Mouse (Mus musculus) natural killer cell, adult 2 months (primary cell): ENCODE measurements around the gene Dnaja4.
"Not testable (repeated sequence)": the region's sequence is repeated elsewhere in the genome, so short reads cannot be mapped to it uniquely, and the experiment has no call there.

ENCODE experiments used
- DNase-seq, 2 experiments: peaks; one replicate each; pipeline ENCODE4 v3.0.0; 2022; ENCODE audit warnings: low spot score in 2 of 2

Gene Dnaja4

DNA sequence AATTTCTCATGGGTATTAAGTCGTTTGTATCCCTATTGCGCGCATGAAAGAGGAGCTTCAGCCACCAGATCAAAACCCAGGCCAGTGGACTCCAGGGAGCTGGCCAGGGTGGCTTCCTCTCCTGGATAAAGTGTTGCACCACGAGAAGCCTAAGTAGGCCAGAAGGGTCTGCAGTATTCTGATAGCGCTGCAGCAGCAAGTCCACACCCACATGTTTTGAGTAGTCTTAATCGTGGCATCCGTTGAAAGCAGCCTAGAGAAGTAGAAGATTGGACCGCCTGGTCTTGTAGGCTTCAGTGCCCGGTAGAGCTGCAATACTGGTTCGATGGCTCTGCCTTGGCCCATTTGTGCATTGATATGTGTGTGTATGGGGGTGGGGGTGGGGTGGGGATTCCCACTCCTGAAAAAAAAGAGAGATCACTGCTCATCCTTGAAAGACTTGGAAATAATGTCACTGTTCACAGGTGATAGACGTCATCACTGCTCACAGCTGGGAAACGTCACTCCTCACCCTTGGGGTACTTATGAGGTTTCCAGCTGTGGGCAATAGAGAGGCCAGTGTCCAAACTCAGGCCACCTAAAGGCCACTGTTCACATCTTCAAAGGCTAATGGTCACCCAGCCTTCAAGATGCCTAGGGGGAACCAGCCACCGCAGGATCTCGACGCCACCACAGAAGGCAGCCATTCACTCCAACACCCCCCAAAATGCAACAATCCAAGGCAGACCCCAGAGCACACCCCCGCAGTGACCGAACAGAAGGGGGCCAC, at the start of gene Dnaja4:
TSS of gene Dnaja4 (plus strand) at position 556 of the 769 bp plus-strand sequence.
- DNase-seq: no peak

DNA sequence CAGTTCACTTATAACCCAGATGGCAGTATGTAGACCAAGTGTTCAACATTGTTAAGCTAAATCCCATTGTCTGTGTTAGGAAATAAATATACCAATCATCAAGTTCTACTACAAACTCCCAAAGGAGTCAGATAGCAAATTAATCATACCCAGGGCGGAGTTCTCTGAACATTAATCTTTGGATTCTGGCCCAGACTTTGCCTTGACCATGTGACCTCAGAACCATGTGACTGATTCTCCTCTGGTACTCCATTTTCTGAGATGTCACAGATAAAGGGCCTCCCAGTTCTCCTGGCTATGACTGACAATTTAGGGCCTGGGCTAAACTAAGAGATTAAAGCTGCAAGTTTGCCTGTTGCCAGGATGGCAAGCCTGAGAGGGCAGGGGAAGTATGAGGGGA, 49.3 kb upstream of the Dnaja4 start:
- DNase-seq: no peak

DNA sequence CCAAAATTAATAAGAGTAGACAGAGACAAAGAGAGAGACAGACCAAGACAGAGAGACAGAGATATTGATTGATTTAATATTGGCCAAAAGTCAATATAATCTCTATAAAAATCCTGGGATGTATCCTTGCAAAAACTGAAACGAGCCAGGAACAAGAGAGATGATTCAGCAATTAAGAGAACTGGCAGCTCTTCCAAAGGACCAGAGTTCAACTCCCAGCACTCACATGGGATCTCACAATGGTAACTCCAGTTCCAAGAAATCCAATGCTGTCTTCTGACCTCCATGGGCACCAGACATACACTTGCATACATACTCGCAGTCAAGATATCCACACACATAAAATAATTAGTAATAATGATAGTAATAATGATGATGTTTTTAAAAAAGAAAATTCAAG, 45.9 kb upstream of the Dnaja4 start:
- DNase-seq: no peak

DNA sequence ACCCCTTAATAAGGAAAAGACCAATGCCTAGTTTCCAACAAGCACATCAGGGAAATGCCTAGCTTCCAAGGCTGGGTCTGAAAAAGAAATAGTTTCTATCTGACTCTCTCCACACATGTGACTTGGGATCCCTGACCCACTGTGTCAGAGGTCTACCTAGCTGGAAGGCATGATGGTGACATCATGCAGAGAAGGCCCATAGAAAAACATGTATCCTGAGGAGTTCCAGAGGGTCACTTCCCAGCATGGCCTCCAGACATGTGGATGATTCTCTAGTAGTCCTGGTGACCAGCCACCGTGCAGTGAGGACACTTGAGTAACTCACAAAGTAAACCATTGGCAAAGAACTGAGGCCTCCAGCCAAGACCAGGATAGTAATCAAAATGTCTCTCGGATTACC, 42.8 kb upstream of the Dnaja4 start:
- DNase-seq: no peak

DNA sequence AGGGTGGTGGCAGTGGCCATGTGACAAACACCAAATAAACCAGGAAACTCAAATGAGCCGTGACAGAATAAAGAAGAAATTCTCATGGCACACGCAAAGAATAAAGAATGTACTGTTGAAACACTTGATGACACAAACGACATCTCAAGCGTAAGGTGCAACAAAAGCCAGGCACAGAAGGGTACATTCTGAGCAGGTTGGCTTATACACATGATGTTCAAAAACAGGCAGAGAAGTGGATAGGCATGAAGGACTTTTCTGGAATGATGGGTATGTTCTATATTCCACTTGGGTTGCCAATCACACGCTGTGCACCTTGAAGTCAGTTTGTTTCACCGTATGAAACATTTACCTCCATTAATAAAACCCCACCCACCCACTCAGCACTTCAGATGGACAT, 42.3 kb upstream of the Dnaja4 start:
- DNase-seq: no peak

DNA sequence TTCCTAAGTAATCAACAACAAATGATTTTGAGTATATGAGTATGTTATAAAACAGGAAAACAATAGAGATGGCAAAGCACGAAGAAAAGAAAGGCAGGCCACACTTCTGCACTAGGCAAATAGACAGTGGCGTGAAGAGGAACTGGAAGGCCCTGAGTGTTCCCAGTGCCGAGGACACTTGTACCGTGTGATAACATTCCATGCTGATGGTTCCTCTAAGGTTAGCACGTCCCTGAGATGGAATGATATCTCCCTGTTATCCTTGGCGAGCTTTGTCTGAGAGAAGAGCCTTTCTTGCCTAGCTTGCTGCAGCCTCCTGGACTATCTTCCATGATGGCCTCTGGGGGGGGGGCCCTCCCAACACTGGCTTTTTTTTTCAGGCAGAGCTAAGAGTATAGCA, 39.9 kb upstream of the Dnaja4 start:
- DNase-seq: no peak

DNA sequence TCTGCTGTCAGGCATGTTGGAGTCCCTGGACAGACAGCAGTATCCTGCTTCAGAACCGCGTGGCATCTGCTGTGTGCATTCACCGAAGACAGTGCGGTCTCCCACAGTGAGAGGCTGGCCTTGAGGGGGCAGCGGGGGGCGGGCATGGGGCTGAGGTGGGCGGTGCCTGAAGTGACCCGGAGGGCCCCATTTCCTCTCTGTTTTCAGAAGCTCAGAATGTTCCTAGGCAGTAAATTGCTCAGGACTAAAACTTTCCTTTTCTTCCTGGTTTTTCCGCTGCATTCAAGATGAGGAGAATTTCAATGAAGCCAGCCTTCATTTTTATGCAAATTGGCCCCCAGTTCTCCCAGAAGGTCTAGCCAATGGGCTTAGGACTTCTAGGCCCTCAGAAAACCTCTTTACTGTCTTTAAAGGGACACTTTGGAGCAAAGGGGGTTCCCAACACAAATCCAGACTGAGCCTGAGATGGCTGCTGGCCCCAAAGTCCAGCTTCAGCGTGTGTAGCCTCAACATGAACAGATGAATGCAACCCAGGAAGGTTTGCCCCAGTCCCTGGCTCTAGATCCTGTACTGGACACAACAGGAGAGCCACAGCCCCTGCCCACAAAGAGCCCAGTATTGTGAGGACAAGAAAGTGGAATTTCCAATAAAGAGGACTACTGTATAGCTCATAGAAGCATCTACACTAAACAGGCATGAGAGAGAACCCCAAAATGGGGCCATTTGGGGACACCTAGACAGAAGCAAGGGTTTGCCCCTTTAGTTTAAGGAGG, 36.9 kb upstream of the Dnaja4 start, which contains the start of gene Acsbg1:
TSS of gene Acsbg1 (minus strand) at position 266 of the 773 bp plus-strand sequence.
- DNase-seq: no peak

DNA sequence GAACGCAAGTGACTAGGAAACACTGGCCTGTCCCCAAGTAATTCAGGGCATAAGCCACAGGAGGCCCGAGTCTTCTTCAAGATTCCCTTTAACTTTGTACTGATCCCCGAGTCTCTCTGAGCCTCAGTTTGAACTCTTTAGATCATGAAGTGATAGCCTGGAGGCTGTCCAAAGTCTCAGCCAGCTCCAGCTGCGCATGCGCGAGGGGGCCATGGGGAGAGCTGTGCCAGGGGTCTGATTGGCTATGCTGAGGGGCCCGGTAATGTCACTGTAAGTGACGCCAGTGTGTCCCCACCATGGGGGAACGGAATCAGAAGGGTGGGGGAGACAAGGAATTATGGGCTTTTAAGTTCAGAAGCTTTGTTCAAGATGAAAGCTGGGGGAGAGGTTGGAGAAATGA, 34.3 kb upstream of the Dnaja4 start:
- DNase-seq: no peak

DNA sequence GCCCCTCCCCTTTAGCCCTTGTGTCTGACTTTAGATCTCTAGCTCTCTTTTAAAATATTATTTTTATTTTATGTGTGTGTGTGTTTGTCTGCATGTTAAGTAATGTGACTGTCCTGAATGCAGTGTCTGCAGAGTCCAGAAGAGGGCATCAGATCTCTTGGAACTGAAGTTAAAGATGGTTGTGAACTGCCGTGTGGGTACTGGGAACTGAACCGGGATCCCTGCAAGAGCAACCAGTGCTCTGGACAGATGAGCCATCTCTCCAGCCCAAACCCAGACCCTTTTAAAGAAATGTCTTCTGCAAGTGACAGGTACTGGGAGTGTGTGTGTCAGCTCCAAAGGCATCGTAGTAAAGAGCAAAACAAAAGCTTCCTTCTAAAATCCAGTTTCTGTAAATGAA, 32.6 kb upstream of the Dnaja4 start:
- DNase-seq: no peak

DNA sequence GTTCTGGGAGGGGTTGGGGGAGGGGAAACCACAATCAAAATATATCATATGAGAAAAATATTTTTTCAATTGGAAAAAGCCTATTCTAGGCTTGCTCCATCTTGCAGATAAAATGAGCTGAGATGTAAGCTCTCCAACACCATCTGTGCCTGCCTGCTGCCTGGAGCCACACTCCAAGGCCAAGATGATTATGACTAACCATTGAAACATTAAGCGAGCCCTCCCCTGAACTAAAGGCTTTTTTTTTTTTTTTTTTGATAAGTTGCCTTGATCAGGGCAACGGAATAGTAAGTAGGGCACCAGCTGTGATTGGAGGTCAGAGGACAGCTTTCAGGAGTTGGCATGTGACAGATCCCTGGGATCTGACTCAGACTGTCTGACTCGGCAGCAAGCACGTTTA, 30.2 kb upstream of the Dnaja4 start:
- no peak for DNase-seq

DNA sequence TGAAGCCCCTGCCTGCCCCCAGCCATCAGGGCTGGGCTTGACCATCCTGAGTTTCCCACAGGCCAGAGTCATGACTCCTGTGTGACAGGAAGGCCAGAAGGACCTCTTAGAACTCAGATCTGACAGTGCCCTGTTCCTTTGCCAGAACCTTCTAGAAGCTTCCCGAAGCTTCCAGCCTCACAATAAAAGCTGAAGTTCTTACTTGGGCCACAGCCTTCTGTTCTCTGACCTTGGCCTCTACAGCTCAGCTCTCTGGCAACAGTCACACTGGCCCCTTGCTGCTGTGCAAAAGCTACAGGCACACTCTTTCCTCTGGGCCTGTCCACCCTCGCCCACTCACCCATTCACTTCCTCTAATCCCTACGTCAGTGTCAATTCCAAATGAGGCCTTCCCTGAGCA, 26.7 kb upstream of the Dnaja4 start:
- no peak for DNase-seq

DNA sequence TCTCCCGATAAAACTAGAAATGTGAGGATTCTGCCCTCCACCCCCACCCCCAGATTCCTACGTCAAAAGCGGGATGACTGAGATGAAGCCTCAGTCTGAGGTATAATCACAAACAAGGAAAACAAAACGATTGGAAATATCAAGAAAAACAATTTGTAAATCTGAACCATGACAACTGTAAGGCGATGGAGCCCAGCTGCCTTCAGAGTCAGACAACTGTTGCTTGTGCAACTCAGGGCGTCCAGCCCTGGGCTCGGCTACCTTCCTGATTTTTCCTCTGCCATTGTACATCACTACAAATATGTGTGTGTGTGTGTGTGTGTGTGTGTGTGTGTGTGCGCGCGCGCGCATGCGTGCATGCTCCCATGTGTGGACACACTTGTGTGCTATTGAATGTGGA, 24.8 kb upstream of the Dnaja4 start:
- no peak for DNase-seq

DNA sequence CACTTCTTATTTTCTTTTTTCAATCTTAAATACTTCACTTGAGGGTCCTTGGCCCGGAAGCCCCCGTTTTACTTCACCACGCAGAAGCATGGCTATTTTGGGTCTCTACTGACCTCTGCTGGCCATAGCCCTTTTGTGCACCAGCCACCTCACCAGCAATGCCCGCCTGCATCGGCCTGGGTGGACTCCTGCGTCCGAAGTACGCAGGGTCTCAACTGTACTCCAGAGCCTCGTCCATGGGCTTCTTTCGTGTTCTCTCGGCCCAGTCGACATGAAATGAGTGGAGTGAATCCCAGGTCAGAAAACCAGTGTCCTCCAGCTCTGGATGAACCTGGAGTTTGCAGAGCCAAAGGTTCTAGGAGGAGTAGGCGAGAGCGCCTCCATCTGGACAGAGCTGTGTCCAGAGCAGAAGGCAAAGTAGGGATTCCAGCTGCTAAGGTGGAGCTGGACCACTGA, 22.1 kb upstream of the Dnaja4 start:
- peak; percentile 57 to 60 for DNase-seq

DNA sequence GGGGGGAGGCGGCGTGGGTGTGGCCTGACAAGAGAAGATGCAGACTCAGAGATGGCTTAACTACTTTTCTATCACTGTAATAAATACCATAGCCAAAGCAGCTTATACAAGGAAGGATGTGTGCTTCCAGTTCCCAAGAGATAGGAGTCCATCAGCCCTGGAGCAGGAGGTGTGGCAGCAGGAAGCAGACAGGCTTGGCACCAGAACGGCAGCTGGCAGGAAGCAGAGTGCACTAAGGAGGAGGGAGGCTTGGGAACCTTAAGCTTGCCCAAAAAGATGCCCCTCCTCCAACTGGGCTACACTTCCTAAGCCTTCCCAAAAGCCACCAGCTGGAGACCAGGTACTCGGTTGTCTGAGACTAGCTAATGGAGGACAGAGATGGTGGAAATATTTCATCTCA, 15.8 kb upstream of the Dnaja4 start:
- no peak for DNase-seq

DNA sequence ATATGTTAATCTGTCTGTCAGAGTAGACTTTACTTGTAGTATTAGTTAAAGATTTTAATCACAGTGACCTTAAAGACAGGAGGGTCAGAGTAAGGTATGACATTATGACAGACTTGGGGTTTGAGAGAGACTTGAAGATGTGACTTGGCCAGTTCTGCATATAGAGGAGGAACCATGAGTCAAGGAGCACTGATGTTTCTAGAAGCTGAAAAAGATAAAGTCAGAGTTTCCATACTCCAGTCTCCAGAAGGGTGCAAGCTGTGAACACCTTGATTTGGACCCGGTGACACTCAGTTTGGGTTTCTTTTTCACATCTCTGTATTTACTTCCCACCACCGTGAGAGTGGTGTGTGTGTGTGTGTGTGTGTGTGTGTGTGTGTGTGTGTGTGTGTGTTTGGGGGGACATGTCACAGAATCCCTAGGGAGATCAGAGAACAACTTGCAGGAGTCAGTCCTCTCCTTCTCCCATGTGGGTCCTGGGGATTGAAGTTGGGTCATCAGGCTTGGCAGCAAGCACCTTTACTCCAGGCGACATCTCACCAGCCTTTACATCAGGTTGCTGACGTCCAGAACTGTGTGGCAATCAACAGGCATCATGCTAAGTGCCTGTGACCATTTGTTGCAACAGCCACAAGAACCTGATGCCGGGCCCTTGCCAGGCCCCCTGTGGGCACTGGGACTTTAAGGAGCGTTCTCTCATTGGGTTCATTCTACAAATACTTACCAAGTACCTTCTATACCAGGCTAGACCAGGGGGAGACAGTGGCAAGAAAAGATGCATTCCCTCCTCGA, 14.7 kb upstream of the Dnaja4 start:
- no peak for DNase-seq

DNA sequence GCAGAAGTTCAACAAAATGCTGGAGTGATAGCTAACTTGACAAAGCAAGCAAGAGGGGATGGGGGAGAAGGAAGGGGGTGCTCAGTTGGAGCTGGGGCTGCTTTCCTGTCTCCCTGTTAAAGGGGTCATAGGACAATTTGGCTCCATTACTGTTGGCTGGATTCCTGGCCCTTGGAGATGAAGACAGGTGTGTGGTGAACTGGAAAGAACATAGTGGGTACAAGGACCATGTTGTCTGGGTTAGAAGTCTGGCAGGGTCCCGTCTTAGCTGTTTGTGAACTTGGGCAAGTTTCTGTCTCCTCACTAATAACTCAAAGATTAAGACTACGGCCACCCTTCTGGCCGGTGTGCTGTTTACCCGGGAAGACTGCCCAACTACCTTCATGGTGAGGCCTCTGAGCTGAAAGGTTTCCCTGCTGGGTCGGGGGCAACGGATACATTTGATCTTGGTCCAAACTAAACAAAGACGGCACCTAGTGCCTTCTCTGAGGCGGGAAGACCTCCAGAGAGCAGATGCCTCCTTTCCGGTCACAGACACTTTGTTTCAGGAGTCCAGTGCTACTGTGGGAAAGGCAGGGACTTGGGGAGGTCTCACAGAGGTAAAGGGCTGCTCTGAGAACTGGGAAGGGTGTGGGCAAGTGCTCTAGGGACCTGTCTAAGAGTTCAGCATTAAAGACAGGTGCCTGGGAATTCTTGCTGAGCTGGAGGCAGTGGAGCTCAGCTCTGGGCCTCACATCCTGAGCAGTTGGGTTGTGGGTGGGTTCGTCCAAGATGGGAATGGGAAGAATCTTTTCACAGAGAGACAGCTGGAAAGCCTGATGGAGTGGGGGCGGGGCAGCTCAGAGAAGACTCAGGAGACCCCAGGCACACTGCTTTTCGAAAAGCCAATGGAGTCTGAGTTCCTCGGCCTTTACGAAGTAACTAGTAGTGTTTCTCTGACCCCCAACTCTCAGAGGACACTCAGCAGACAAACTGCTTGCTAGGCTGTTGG, 11.1 kb upstream of the Dnaja4 start:
- no peak for DNase-seq

DNA sequence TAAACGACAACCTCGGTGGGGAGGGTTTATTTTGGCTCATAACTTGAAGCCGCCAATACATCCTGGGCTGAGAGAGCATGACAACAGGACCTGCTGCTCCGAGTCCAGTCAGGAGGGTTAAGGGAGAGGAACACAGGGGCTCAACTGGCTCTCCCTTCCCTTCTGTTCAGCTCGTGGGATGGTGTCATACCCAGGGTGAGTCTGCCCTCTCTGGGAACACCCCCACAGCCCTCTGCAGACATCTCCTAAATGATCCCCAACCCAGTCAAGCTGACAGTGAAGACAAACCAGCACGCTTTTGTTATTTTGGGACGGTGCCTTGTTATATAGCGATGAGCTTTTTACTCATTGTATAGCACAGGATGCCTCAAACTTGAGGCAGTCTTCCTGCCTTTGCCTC, 9.2 kb upstream of the Dnaja4 start:
- DNase-seq: no peak

DNA sequence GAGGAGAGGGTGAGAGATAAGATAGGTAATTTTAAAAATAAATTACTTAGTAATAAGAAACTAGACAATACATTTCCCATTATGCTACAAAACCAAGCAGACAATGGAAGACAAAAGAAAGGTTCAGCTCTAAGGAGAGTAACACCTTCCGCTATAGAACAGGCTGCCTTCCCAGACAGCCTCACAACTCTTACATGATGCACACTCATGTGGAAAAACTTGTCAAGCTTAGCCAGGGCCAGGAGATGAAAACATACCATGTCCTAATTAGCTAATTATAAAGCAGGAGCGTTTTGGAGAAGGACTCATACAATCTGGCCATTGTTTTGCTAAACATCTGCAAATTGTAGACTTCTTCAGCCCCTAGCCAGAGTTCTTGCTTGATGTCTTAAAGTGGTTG, 8.0 kb upstream of the Dnaja4 start:
- not testable (repeated sequence) for DNase-seq

DNA sequence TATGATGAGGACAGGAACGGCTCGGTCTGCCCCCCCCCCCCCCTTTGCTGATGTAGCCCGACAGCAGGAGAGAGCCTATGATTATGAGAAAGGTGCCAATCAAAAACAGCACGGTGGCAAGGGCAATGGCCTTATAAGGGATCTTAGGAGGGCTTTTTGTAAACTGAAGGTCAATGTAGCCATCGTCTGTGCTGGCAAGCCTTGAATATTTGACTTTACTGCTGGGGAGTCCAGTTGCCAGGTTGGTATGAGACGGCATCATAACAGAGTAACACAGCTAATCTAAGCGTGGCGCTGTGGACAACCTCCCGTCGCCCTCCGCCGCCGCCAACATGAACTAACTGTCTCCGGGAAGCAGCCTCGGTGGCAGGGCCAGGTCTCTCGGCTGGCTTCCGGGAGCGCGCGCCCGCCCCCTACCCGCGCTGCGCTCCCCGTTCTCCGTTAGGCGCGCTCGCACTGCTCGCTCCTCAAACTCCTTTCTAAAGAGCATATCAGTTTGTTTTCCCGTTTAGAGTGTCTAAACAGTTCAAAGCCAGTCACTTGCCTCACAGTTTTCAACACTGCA, 7.3 kb upstream of the Dnaja4 start:
- DNase-seq: not testable (repeated sequence)

DNA sequence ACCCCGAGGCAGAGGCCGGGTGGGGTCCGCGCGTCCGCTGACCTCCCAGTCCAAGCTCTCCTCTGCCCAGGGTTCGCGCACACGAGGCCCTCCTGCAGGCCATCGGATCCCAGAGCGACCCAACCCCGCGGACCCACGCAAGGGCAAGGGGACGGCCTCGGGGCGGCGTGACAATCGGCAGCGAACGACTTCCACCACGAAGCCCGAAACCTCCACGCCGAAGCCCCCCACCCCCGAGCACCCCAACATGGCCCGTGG, 343 bp downstream of the Dnaja4 start:
- DNase-seq: no peak
